Mouse (Mus musculus) liver, adult 2 months (tissue): ENCODE measurements around the gene Mboat2. TPM values are rescaled to one million over a fixed set of nuclear protein-coding genes. Genes with fewer than 3 reads are reported as not detected.

ENCODE experiments used
- DNase-seq: peaks from one replicate; pipeline ENCODE4 v3.0.0-alpha.2; 2011; ENCODE audit warnings: low read depth, low spot score; ENCODE audit errors: extremely low read depth
- H3K27ac ChIP-seq: fragments of 200-500 bp; replicated peaks from 2 replicates; pipeline ENCODE4 v1.5.1; 2012; ENCODE audit warnings: low read depth, mild to moderate bottlenecking, control low read depth, inconsistent platforms, low read length; ENCODE audit not compliant: insufficient read depth
- H3K27me3 ChIP-seq: fragments of 200-500 bp; 2 replicates; pipeline ENCODE4 v1.6.1; 2012; ENCODE audit warnings: mild to moderate bottlenecking, moderate library complexity, low read length, inconsistent platforms; ENCODE audit not compliant: control insufficient read depth, insufficient read depth
- H3K36me3 ChIP-seq: fragments of 200-500 bp; 2 replicates; pipeline ENCODE4 v1.6.1; 2012; ENCODE audit warnings: low read length, inconsistent platforms; ENCODE audit not compliant: control insufficient read depth, insufficient read depth
- H3K4me1 ChIP-seq: fragments of 200-500 bp; 2 replicates; pipeline ENCODE4 v1.6.1; 2011; ENCODE audit warnings: low read length; ENCODE audit not compliant: control insufficient read depth, insufficient read depth
- H3K4me3 ChIP-seq: fragments of 200-500 bp; 2 replicates; pipeline ENCODE4 v1.5.1; 2011; ENCODE audit warnings: low read depth, mild to moderate bottlenecking, control low read depth, low read length, moderate library complexity; ENCODE audit not compliant: insufficient read depth
- H3K79me2 ChIP-seq: fragments of 200-500 bp; 2 replicates; pipeline ENCODE4 v1.6.1; 2012; ENCODE audit warnings: inconsistent platforms, mild to moderate bottlenecking, low read length, moderate library complexity; ENCODE audit not compliant: control insufficient read depth, insufficient read depth
- H3K9ac ChIP-seq: fragments of 200-500 bp; 2 replicates; pipeline ENCODE4 v1.6.1; 2012; ENCODE audit warnings: low read depth, mild to moderate bottlenecking, control low read depth, inconsistent platforms, low read length
- CTCF ChIP-seq: fragments of 200-500 bp; IDR thresholded peaks from 2 replicates; pipeline ENCODE4 v1.5.1; 2011; ENCODE audit warnings: low read depth, low read length, control low read depth
- POLR2A ChIP-seq: fragments of 200-500 bp; IDR thresholded peaks from 2 replicates; pipeline ENCODE4 v1.6.1; 2011; ENCODE audit warnings: low read length, control low read depth; ENCODE audit not compliant: insufficient read depth; ENCODE audit errors: extremely low read depth
- WGBS: fragments of 180-500 bp; shearing (Covaris S2); methylation state at CpG from one replicate; pipeline ENCODE4 v1.1.7; 2018; 5-methylcytosine and 5-hydroxymethylcytosine counted together
- polyA plus RNA-seq: library from polyadenylated mRNA; depleted of rRNA; stranded (reverse); fragments of >200 nt; gene quantifications from 2 replicates; pipeline ENCODE4 v1.2.3, GENCODE M21; 2012
- total RNA-seq: library from RNA; depleted of rRNA; stranded (reverse); fragments of >200 nt; gene quantifications from 2 replicates; pipeline ENCODE4 v1.2.3, GENCODE M21; 2014

Gene Mboat2
- total and polyA plus RNA-seq, 2 experiments: 0.18 TPM; not detected in 1

DNA sequence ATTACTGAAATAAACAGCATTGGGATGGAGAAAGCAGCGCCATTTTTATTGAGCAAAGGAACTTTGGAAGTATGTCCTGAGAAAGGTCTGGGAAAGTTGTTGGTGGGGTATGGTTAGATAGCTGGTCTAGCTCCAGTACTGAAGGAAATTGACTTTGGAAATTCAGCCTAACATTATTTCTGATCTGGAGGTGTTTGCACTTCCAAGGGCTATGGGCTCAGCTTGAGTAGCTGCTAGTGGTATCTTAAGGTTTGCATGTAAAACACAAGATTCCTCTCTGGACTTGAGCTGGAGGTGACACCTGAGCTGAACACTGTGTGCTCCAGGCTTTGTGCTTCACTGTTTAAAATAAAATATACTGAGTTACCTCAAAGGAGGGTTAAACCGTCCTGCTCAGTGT is 1.8 kb downstream of the Mboat2 start:
- Histone ChIP-seq H3K9ac (no peak overlapping the region), H3K4me3 (no peak overlapping the region), H3K27ac (no peak overlapping the region), H3K36me3 (no peaks in the 10 kb centered on the region), H3K4me1 (peaks cover 3% of the 10 kb centered on the region; the same call in 1 of the 2 replicates), H3K27me3 (peaks cover 12% of the 10 kb centered on the region), H3K79me2 (no peaks in the 10 kb centered on the region)
- 57% methylated on average over 2 of the region's 2 CpGs for WGBS
- DNase-seq: no peak
- TF ChIP-seq CTCF: no peak
- no peak for TF ChIP-seq POLR2A

- no peak overlapping the region for H3K4me3 ChIP-seq
- no peak overlapping the region for H3K27ac ChIP-seq
- no peaks in the 10 kb centered on the region for H3K27me3 ChIP-seq
- H3K36me3 ChIP-seq: no peaks in the 10 kb centered on the region
- DNase-seq: no peak
- H3K79me2 ChIP-seq: no peaks in the 10 kb centered on the region
- TF ChIP-seq POLR2A: no peak
- TF ChIP-seq CTCF: no peak
- H3K9ac ChIP-seq: no peak overlapping the region
- no peaks in the 10 kb centered on the region for H3K4me1 ChIP-seq
- 71% methylated on average over 2 of the region's 2 CpGs for whole genome bisulfite sequencing
Observed at GRCm38 (mm10) chr12:24837947-24838346, 7.3 kb downstream of the Mboat2 start.

DNA sequence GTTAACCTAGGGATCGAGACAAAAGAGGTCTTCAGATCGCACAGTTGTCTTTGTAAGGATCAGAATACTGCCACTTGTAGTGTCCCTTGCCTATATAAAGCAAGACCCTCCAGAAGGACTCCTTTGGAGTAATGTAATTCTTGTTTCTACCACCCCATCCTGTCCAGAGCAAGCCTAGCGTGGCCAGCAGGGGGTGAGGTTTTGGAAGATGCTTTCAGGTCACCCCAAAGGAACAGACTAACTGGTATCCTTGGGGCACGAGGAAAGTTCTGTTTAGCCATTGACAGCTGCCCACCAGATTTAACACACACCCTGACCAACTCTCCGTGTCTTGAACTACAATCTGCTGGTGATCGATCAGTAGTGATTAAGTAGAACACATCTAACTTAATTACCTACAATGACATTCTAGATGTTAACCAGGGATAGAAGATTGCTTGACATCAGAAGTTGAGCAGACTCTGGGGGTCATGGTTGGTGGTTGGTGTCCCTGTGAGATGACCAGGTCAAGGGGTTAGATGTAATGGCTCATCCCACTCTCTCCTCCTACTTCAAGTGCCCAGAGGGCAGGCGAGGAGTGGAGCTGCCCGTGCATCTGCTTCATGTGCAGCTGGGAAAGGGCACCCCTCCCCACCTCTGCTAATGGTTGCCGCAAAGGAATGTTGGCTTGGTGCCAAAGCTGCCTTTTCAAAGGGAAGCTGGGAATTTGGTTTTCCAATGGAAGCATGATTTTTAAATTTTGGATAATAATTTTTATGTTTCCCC is 10.6 kb downstream of the Mboat2 start:
- no peak overlapping the region for H3K27ac ChIP-seq
- no peak for DNase-seq
- no peak overlapping the region for H3K9ac ChIP-seq
- no peaks in the 10 kb centered on the region for H3K79me2 ChIP-seq
- H3K4me1 ChIP-seq: no peaks in the 10 kb centered on the region
- no peak overlapping the region for H3K4me3 ChIP-seq
- WGBS: 73% methylated on average over 9 of the region's 9 CpGs
- 0 out of 2 replicates have a peak, but pooled peaks cover 3% of the 10 kb centered on the region for H3K27me3 ChIP-seq
- TF ChIP-seq CTCF (no peak), POLR2A (no peak)
- no peaks in the 10 kb centered on the region for H3K36me3 ChIP-seq

- H3K79me2 ChIP-seq: no peaks in the 10 kb centered on the region
- 79% methylated on average over 11 of the region's 11 CpGs for WGBS
- H3K4me3 ChIP-seq: no peak overlapping the region
- H3K27me3 ChIP-seq: 0 out of 2 replicates have a peak, but pooled peaks cover 3% of the 10 kb centered on the region
- no peak overlapping the region for H3K27ac ChIP-seq
- no peak for TF ChIP-seq POLR2A
- TF ChIP-seq CTCF: no peak
- no peaks in the 10 kb centered on the region for H3K36me3 ChIP-seq
- DNase-seq: no peak
- H3K4me1 ChIP-seq: no peaks in the 10 kb centered on the region
- no peak overlapping the region for H3K9ac ChIP-seq
Observed at GRCm38 (mm10) chr12:24842299-24842910, 11.7 kb downstream of the Mboat2 start.

DNA sequence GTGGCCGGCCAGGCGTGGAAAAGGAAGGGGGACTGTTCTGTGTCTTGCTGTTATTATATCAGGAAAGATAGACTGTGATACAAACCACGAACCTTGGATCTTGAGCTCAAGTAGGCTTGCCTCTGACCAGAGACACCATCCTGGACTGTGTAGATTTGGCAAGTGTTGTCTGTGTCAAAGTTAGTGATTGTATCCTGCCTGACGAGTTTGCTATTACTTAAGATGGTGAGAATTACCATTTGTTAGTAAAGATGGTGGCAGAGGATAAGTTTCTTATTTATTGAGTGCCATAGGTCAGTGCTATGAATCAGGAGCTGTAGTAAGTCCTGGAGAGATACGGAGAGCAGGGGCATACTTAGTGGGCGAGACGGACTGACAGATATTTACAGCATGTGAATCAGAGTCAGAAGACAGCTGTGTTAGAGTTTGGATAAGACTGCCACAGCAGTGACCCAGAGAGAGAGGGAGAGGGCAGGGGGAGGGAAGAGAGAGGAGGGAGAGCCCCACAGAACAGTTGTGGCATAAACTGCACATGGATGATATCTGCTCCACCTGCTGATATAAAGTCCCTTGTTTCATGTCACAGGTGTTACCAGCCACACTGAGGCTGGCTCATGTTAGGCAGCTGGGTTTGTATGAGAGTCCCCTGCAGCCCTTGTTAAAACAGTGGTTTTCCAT is 12.9 kb downstream of the Mboat2 start:
- WGBS: 72% methylated on average over 7 of the region's 7 CpGs
- Histone ChIP-seq H3K4me3 (no peak overlapping the region), H3K79me2 (no peaks in the 10 kb centered on the region), H3K27ac (no peak overlapping the region), H3K9ac (no peak overlapping the region), H3K27me3 (0 out of 2 replicates have a peak, but pooled peaks cover 3% of the 10 kb centered on the region), H3K36me3 (no peaks in the 10 kb centered on the region), H3K4me1 (no peaks in the 10 kb centered on the region)
- no peak for TF ChIP-seq POLR2A
- TF ChIP-seq CTCF: no peak
- DNase-seq: no peak
